Mouse (Mus musculus) lung, adult 18-20 months (tissue): ENCODE measurements at regions not wholly inside any gene's neighbourhood (a gene's known extent, or its start where the extent isn't known, plus 50 kb on each side); places are given as distances from the start of the nearest gene placed in this dataset.

ENCODE experiments used
- DNase-seq, 2 experiments: peaks; one replicate each; pipeline ENCODE4 v3.0.0; 2022; ENCODE audit warnings: mixed read lengths in 2 of 2

- no peak for DNase-seq
Observed at GRCm38 (mm10) chr12:16477572-16477971, 133.2 kb downstream of the Lpin1 start.

GRCm38 (mm10) chr12:16474361-16475080 is 136.2 kb downstream of the Lpin1 start:
- no peak for DNase-seq

DNA sequence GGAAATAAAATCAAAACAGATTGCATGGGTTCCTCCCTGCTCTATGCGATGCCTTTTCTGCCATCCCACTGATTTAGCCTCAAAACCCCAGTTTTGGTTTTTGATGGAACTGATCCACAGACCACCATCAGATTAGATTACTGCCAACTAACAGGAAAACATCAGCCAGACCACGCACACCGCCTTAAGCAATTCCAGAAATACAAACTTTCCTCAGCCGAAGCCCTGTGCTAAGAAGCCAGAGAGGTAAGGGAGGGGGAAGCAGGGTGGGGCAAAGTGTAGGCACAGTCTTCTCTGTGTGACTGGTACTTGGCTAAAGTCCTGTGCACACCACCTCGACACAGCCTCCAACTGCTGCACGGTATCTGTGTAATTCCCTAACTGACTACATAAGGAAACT is 153.3 kb downstream of the Lpin1 start:
- DNase-seq = no peak

DNA sequence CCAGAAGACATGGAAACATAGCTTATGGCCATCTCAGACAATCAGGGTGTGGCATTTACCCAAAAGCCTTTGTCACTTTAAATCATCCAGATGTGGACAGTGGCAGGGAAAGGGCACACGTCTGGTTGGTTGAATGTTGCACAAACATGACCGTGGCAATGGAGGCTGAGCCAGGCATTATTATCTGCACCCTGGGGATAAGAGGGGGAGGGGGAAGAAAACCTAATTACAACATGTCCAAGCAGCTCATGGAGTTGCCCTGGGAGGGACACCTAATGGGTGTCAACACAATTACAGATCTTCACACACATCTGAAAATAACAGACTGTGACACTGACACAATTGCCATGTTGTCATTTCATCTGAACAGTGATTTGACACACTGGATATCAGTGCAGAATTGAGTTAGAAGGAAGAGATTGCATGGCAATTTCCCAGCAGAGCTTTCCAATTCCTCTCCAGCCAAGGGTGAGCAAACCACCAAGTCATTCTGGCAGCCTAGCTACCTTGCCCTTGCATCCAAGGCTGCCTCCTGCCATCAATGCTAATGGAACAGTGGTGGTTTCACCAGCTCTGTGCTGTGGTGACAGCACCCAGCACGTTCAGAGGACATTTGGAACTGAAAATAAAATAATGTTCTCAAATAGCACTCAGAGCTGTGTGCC is 159.9 kb downstream of the Lpin1 start:
- DNase-seq = no peak

DNA sequence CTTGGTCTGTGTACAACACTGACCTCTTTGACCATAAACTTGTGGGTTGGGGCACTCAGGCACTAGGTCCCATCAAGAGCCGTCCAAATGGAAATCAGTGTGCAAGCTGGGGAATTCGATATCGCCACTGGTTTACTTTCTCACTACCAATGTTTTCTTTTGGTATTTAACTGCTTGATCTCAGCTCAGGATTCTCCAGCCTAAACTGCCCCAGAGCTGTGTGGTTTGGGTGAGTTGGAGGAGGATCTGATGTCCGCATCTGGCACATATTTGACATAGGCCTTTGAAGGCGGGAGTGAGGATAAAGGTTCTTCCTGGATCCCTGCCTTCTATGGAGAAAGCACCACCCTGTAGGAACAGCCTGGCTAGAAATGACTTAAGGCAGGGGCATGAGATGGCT is 172.0 kb downstream of the Lpin1 start:
- DNase-seq = no peak

- DNase-seq = no peak
Observed at GRCm38 (mm10) chr12:16436961-16437360, 173.8 kb downstream of the Lpin1 start.

DNA sequence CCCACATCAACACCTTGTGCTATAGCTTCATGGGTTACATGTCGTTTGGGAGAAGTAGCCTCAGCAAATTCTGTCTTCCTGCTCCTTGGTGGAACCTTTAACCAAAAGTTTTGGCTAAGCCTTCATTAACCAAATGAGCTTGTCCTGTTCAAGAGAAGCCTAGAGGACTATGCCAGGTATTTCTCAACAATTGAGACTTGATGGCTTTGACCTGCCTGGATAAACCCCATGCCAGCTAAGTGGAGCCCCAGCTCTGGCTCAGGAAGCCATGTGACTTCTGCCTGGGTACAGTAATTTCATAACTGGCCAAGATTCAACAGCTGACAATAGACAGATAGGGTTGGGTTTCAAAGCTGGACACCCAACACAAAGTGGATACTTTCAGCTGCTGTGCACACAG is 174.5 kb downstream of the Lpin1 start:
- DNase-seq = no peak

GRCm38 (mm10) chr12:16434739-16435138 is 176.0 kb downstream of the Lpin1 start:
- no peak for DNase-seq

DNA sequence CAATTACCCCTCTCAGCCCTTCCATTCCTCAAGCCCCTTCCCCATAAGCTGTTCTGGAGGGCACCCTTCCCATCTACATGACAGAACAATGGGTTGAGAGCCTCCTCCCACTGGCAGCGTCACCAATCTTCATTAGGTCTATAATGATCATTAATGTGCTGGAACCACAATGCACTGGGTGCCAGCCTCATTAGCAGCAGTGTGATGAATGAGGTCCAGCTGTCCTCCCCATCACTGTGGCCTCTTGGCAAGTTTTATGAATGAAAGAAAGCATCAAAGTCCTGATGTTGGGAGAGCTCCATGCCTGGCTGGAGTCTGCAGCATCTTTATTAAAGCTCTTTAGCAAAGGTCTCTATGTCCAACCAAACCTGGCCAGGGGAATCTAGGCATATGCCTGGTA is 176.5 kb downstream of the Lpin1 start:
- DNase-seq = no peak

- no peak for DNase-seq
Observed at GRCm38 (mm10) chr12:16425980-16426379, 184.8 kb downstream of the Lpin1 start.

- DNase-seq = no peak
Observed at GRCm38 (mm10) chr12:16424526-16424925, 186.2 kb downstream of the Lpin1 start.

- no peak for DNase-seq
Observed at GRCm38 (mm10) chr12:16395720-16396119, 215.0 kb downstream of the Lpin1 start.

DNA sequence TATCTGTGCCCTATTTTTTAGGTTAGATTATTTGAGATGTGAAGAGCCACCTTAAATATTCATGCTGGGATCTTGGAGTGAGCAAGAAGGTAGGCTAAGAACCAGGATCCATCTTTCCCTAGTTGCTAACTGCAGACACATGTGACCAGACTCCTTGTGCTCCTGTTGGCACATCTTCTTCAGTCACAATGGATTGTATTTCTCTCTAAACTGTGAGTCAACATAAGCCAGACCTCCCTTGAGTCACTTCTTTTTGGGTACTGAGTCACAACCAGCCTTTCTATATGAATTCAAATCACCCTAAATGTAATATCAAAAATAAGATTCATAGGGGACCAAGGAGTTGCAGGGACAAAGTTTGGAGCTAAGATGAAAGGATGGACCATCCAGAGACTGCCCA is 217.9 kb downstream of the Lpin1 start:
- no peak for DNase-seq

GRCm38 (mm10) chr12:16391630-16392269 is 219.0 kb downstream of the Lpin1 start:
- DNase-seq = no peak

GRCm38 (mm10) chr12:16391163-16391562 is 219.6 kb downstream of the Lpin1 start:
- DNase-seq = no peak

GRCm38 (mm10) chr12:16387035-16387434 is 223.7 kb downstream of the Lpin1 start:
- DNase-seq = no peak

GRCm38 (mm10) chr12:16384396-16384795 is 226.4 kb downstream of the Lpin1 start:
- no peak for DNase-seq

- peak; percentile 9 to 10 for DNase-seq
Observed at GRCm38 (mm10) chr12:16383499-16383935, 227.2 kb downstream of the Lpin1 start.

- no peak for DNase-seq
Observed at GRCm38 (mm10) chr12:16382417-16382988, 228.3 kb downstream of the Lpin1 start.

- DNase-seq = no peak
Observed at GRCm38 (mm10) chr12:16381026-16381425, 229.7 kb downstream of the Lpin1 start.

DNA sequence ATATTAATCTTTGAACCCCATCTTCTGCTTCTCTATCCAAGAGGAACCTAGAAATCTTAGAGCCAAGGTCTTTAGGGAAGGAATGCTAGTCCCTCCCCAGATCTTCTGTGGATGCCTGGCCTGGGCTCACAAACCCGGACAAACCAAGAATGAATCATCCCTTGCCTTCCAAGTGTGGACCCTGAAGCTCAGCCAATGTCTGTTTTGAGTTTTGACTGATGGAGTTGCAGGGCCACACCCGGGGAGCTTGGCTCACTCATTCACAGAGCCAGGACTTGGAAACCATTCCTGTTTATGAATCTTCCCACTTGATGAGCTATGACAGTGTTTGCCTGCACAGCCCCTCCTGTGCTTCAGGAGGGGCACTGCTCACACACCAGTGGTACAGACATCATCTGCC is 230.4 kb downstream of the Lpin1 start:
- peak in 1 of 2 experiments; percentile 5 for DNase-seq

DNA sequence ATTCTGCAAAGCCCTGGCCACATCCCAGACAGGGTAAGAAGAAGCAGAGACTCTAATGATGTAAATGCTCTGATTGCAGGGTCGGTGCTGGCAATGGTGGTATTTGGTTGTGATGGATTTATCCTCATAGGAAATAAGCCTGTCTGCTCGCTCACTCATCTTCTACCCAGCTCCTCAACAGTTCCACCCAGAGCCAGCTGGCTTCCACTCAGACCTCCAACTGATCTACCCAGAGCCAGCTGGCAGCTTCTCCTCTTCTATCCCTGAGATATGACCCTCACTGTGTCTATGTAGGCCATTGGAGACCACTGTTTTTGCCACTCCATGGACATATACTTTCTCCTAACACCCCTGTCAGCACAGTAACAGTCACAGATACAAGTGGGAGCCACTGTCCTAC is 231.4 kb downstream of the Lpin1 start:
- no peak for DNase-seq

DNA sequence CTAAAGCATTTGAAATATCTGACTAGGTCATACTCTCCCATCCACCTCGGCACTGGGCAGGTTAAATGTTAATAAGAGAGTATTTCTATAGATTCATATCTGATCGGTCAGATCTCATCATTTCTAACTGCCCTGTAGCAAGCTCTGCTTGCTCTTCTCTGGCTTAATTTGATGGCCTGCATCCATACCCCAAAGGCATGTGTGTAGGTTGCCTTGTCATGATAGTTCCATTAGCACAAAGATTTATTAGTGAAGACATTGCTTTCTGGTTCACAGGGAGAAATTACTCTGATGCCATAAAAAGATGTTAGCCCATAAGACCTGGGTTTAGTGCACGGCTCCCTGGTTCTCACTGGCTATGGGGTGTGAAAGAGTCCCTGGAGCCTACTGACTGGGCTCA is 232.3 kb downstream of the Lpin1 start:
- DNase-seq = no peak
